Mouse (Mus musculus) CH12.LX (cell line): ENCODE results near the gene Gm17324. TPM values are rescaled to one million over a fixed set of nuclear protein-coding genes. Genes with fewer than 3 reads are reported as not detected.

ENCODE experiments used
- DNase-seq: peaks from one replicate; pipeline ENCODE4 v3.0.0-alpha.2; 2013; ENCODE audit errors: extremely low read depth
- H3K27ac ChIP-seq: 2 replicates; pipeline ENCODE4 v1.5.1; 2012; ENCODE audit warnings: low read depth, mild to moderate bottlenecking, control low read depth, moderate library complexity; ENCODE audit not compliant: insufficient read depth
- H3K27me3 ChIP-seq: replicated peaks from 2 replicates; pipeline ENCODE3; 2012; ENCODE audit warnings: inconsistent platforms
- H3K36me3 ChIP-seq, 2 experiments: replicated peaks in 1 of 2; 2 replicates each; pipeline versions ENCODE3 to v1.6.1; 2012; ENCODE audit warnings: inconsistent platforms in 1 of 2, low read length in 1 of 2, mild to moderate bottlenecking in 1 of 2, mixed read lengths in 1 of 2, moderate library complexity in 1 of 2; ENCODE audit not compliant: control insufficient read depth in 1 of 2, insufficient read depth in 1 of 2
- H3K4me1 ChIP-seq, 2 experiments: 2 replicates each; pipeline ENCODE4 v1.6.1; 2012; ENCODE audit warnings: inconsistent platforms in 1 of 2, moderate library complexity in 1 of 2; ENCODE audit not compliant: insufficient read depth in 2 of 2, control insufficient read depth in 1 of 2
- H3K4me2 ChIP-seq: 2 replicates; pipeline ENCODE4 v1.6.1; 2012; ENCODE audit warnings: low read depth, mild to moderate bottlenecking, control low read depth; ENCODE audit not compliant: poor library complexity, insufficient read depth, severe bottlenecking
- H3K4me3 ChIP-seq, 3 experiments: fragments of 150-350 bp in 1 of 3; sonication (generic) in 1 of 3; replicated peaks in 1 of 3; 2 replicates each; pipeline versions ENCODE3 to v1.5.1; 2011 to 2012; ENCODE audit warnings: low read depth in 2 of 3, low read length in 2 of 3, mild to moderate bottlenecking in 2 of 3, moderate library complexity in 2 of 3, control low read depth in 1 of 3, improper control_type of control experiment in 1 of 3, inconsistent platforms in 1 of 3, mixed read lengths in 1 of 3; ENCODE audit not compliant: poor library complexity in 1 of 3
- H3K79me2 ChIP-seq: replicated peaks from 2 replicates; pipeline ENCODE4 v1.6.1; 2012; ENCODE audit warnings: mild to moderate bottlenecking, moderate library complexity; ENCODE audit not compliant: control insufficient read depth, poor library complexity, insufficient read depth, severe bottlenecking; ENCODE audit errors: extremely low read depth
- H3K9ac ChIP-seq: 2 replicates; pipeline ENCODE4 v1.6.1; 2012; ENCODE audit warnings: low read depth, mild to moderate bottlenecking, control low read depth, moderate library complexity; ENCODE audit not compliant: insufficient read depth
- H3K9me3 ChIP-seq: replicated peaks from 2 replicates; pipeline ENCODE3; 2012; ENCODE audit warnings: low read length, inconsistent platforms, mixed read lengths
- BHLHE40 ChIP-seq: IDR thresholded peaks from 2 replicates; pipeline ENCODE4 v1.6.1; 2011; ENCODE audit warnings: mild to moderate bottlenecking, low read depth, low read length, improper control_type of control experiment
- CHD1 ChIP-seq: IDR thresholded peaks from 2 replicates; pipeline ENCODE4 v1.6.1; 2012; ENCODE audit warnings: low read depth, low read length, improper control_type of control experiment, inconsistent platforms
- CHD2 ChIP-seq: IDR thresholded peaks from 2 replicates; pipeline ENCODE4 v1.6.1; 2011; ENCODE audit warnings: low read length, improper control_type of control experiment
- CTCF ChIP-seq, 2 experiments: IDR thresholded peaks in 1 of 2; conservative IDR thresholded peaks in 1 of 2; 2 replicates each; pipeline ENCODE4 v1.5.1; 2011 to 2012; ENCODE audit warnings: low read depth in 2 of 2, low read length in 2 of 2, improper control_type of control experiment in 1 of 2, inconsistent platforms in 1 of 2, mild to moderate bottlenecking in 1 of 2, moderate library complexity in 1 of 2
- ELF1 ChIP-seq: IDR thresholded peaks from 2 replicates; pipeline ENCODE4 v1.6.1; 2014; ENCODE audit warnings: low read depth, mild to moderate bottlenecking, inconsistent platforms, low read length, improper control_type of control experiment
- GABPA ChIP-seq: IDR thresholded peaks from 2 replicates; pipeline ENCODE4 v1.6.1; 2012; ENCODE audit warnings: low read depth, low read length, improper control_type of control experiment, inconsistent platforms; ENCODE audit not compliant: insufficient replicate concordance
- JUND ChIP-seq: conservative IDR thresholded peaks from 2 replicates; pipeline ENCODE4 v1.6.1; 2011; ENCODE audit warnings: low read depth, low read length, improper control_type of control experiment
- MAFK ChIP-seq: IDR thresholded peaks from 2 replicates; pipeline ENCODE4 v1.6.1; 2011; ENCODE audit warnings: low read length, improper control_type of control experiment; ENCODE audit not compliant: insufficient replicate concordance
- MAX ChIP-seq: IDR thresholded peaks from 2 replicates; pipeline ENCODE4 v1.6.1; 2011; ENCODE audit warnings: low read length, improper control_type of control experiment
- MAZ ChIP-seq: IDR thresholded peaks from 2 replicates; pipeline ENCODE4 v1.6.1; 2012; ENCODE audit warnings: low read depth, mild to moderate bottlenecking, inconsistent platforms, low read length, improper control_type of control experiment, moderate library complexity
- MEF2A ChIP-seq: IDR thresholded peaks from 2 replicates; pipeline ENCODE4 v1.6.1; 2014; ENCODE audit warnings: low read depth, mild to moderate bottlenecking, inconsistent platforms, low read length, improper control_type of control experiment, borderline replicate concordance
- MYC ChIP-seq: IDR thresholded peaks from 2 replicates; pipeline ENCODE4 v1.6.1; 2011; ENCODE audit warnings: low read depth, mild to moderate bottlenecking, improper control_type of control experiment, low read length
- NELFE ChIP-seq: IDR thresholded peaks from 2 replicates; pipeline ENCODE4 v1.6.1; 2011; ENCODE audit warnings: low read depth, low read length, improper control_type of control experiment
- SIN3A ChIP-seq: IDR thresholded peaks from 2 replicates; pipeline ENCODE4 v1.6.1; 2012; ENCODE audit warnings: low read length, improper control_type of control experiment, inconsistent platforms
- USF1 ChIP-seq: IDR thresholded peaks from 2 replicates; pipeline ENCODE4 v1.6.1; 2014; ENCODE audit warnings: low read depth, mild to moderate bottlenecking, inconsistent platforms, low read length, improper control_type of control experiment
- ZC3H11A ChIP-seq: IDR thresholded peaks from 2 replicates; pipeline ENCODE4 v1.6.1; 2012; ENCODE audit warnings: low read depth, mild to moderate bottlenecking, inconsistent platforms, low read length, improper control_type of control experiment
- ZNF384 ChIP-seq: IDR thresholded peaks from 2 replicates; pipeline ENCODE4 v1.6.1; 2012; ENCODE audit warnings: low read depth, low read length, improper control_type of control experiment, inconsistent platforms
- dilution Hi-C: fragments of 300-500 bp; cut with MboI; formaldehyde crosslinking; loops from 2 replicates; pipeline ENCODE4 v1.14.3; 2020; ENCODE audit warnings: low sequenced_read_pairs; ENCODE audit not compliant: extremely low pct_unique_long_range_greater_than_20kb, extremely low pct_ligation_motif_present
- in situ Hi-C: fragments of 300-500 bp; cut with MboI; formaldehyde crosslinking; loops from 3 replicates; pipeline ENCODE4 v1.14.3; 2019; ENCODE audit warnings: low sequenced_read_pairs, low pct_ligation_motif_present, low pct_unique_long_range_greater_than_20kb, mixed read lengths
- polyA plus RNA-seq: library from polyadenylated mRNA; unstranded; fragments of >175 nt; gene quantifications from 2 replicates; pipeline ENCODE4 v1.2.1, GENCODE M21; 2012; ENCODE audit warnings: low read depth; ENCODE audit not compliant: insufficient read length
- total RNA-seq, 2 experiments: library from RNA; depleted of rRNA; stranded (reverse); fragments of 300-350 nt in 1 of 2; fragments of >200 nt in 1 of 2; gene quantifications; 2 replicates each; pipeline ENCODE4 v1.2.3; 2012 to 2014

The Gm17324 gene
- total and polyA plus RNA-seq, 3 experiments = 0.55 TPM; not detected in 2

DNA sequence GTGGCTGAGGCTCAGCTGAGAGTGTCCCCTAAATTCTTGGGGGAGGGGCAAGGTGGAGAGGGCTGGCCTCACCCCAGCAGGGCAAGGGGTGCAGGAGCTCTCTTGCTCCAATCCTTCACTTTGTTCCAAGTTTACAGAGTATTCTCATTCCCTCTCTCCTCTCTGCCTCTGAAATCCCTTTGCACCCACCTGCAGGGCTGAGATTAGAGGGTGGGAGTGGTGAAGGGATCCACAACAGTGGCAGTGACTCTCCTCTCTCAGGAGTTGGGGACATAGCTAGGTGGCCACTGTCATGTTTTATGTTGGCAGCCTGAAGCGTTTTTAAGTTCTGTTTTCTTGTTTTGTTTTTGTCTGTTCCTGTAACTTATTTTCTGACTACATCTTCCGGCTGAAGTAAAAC, 19.0 kb downstream of the Gm17324 start:
- Histone ChIP-seq H3K4me1 (peaks cover 2 to 14% of the 10 kb centered on the region in 2 experiments; a peak in 2 of 4 replicates), H3K9me3 (peaks cover 2% of the 10 kb centered on the region), H3K36me3 (no peaks in the 10 kb centered on the region), H3K27ac (no peak overlapping the region), H3K79me2 (no peaks in the 10 kb centered on the region), H3K4me3 (no peak overlapping the region), H3K27me3 (peaks cover 68% of the 10 kb centered on the region), H3K4me2 (no peak overlapping the region), H3K9ac (no peak overlapping the region)
- in situ Hi-C loops = no loop called here
- dilution Hi-C loops = no loop called here
- DNase-seq = no peak
- TF ChIP-seq USF1 = no peak
- no peak for TF ChIP-seq SIN3A
- no peak for TF ChIP-seq MYC
- TF ChIP-seq MEF2A = no peak
- no peak for TF ChIP-seq NELFE
- no peak for TF ChIP-seq CHD1

DNA sequence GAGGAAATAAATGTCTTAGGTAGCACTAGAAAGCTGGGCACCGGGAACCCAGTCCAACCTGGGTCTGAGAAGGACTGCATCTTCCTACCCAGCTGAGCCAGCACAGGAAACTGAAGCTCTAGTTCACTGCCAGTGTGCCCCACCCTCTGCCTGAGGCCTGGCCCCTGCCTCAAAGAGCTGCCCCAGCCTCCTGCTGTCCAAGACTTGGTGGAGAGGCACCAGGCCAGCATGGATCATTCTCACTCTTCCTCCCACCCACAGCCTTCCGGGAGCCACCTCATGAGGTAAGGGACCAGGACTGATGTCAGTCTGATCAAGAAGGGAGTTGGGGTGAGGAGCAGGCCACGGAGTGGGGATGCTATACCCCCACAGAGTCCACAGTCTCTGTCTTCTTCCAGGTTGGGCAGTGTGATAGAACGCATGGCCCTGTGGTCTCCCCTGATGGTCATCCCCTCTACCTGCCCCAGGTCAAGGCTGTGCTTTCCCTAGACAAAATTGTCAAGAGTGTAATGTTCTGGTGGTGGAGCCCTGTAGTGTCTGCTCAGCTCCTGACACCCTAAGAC, 19.6 kb downstream of the Gm17324 start:
- peaks cover 2 to 14% of the 10 kb centered on the region in 2 experiments; a peak in 2 of 4 replicates for H3K4me1 ChIP-seq
- no peak overlapping the region for H3K27ac ChIP-seq
- no peak for TF ChIP-seq MAZ
- TF ChIP-seq ELF1 = no peak
- no peak for TF ChIP-seq MAFK
- no peak for TF ChIP-seq USF1
- no peak for TF ChIP-seq MAX
- TF ChIP-seq ZC3H11A = no peak
- no peak for TF ChIP-seq JUND
- TF ChIP-seq ZNF384 = no peak
- no peak for TF ChIP-seq CHD1
- no peak for TF ChIP-seq GABPA
- no peak for TF ChIP-seq BHLHE40
- no peak for TF ChIP-seq CHD2
- no peak for TF ChIP-seq MYC
- TF ChIP-seq CTCF (conservative IDR thresholded peaks at IDR 0.05 in 1 of 2, IDR thresholded peaks at IDR 0.05 in 1 of 2; ENCODE audit: low read depth in 2 of 2, low read length in 2 of 2) = no peak
- H3K36me3 ChIP-seq = no peaks in the 10 kb centered on the region
- no peak for DNase-seq
- H3K79me2 ChIP-seq = no peaks in the 10 kb centered on the region
- dilution Hi-C loops (no loop called here), in situ Hi-C loops (no loop called here)
- H3K9ac ChIP-seq = no peak overlapping the region
- peaks cover 3% of the 10 kb centered on the region for H3K9me3 ChIP-seq
- H3K27me3 ChIP-seq = peaks cover 71% of the 10 kb centered on the region
- H3K4me3 ChIP-seq = no peak overlapping the region
- no peak overlapping the region for H3K4me2 ChIP-seq
